Mouse (Mus musculus): ENCODE results near the gene Gm4559. TPM values are rescaled to one million over a fixed set of nuclear protein-coding genes. Genes with fewer than 3 reads are reported as not detected.
"Not testable (repeated sequence)": the region's sequence is repeated elsewhere in the genome, so short reads cannot be mapped to it uniquely, and the experiment has no call there.

Gm4559 gene
- total RNA-seq, 1 experiment from 2014 or later: not detected

DNA sequence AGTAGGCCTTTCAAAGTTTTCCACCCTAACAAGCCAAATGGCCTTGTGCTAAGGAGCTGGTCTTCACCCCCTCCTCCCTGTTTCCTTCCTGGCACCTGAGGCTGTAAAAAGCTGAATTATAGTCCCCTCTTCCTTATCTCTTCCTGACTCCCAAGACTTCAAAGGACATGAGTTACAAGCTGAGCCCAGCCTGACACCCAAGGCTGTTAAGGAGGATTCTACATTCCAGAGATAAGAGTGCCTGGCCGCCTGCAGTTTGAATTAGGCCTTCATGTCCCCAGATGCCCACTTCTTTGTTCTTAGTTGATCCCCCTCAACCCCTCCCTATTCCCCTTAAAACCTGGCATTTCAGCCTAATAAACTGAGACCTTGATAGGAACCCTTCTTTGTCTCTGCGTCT, 8.7 kb upstream of the Gm4559 start:
- not testable (repeated sequence) for ATAC-seq (replicated peaks; ENCODE audit: low read depth, poor library complexity, severe bottlenecking)

DNA sequence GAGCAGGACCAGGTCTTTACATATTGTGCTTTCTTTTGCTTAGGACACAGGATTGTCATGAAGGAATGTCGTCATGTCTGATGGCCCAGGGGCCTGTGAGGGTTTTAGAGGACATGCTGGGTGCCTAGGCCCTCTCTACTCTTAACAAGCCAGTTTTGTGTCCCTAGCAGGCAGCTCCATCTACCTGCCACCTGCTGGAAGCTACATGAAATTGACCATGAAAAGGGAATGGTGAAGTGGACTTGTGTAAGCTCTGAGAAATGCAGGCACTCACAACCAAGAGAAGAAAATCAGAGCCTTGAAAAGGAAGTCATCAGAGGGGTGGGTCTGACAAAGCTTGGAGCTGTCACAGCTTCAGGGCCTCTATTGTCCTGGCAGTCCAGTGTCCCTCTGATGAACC, 5.1 kb upstream of the Gm4559 start:
- ATAC-seq (replicated peaks; ENCODE audit: low read depth, poor library complexity, severe bottlenecking): not testable (repeated sequence)

DNA sequence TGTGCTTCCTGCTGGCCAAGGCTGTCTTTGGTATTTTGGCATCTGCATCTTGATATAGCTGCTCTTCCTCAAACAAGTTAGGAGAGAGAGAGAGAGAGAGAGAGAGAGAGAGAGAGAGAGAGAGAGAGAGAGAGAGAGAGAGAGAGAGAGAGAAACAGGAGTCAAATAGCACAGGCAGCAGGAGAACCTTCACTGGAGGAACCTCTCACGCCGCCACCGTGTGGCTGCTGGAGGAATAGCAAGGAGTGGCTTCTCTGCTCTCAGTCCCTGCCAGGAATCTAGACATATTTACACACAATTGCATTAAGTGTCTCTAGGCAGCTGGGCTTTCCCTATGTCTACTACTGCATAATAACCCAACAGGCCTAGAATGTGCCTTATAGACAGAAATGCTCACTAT, 4.0 kb upstream of the Gm4559 start:
- peak; percentile 90 for ATAC-seq (replicated peaks; ENCODE audit: low read depth, poor library complexity, severe bottlenecking)

DNA sequence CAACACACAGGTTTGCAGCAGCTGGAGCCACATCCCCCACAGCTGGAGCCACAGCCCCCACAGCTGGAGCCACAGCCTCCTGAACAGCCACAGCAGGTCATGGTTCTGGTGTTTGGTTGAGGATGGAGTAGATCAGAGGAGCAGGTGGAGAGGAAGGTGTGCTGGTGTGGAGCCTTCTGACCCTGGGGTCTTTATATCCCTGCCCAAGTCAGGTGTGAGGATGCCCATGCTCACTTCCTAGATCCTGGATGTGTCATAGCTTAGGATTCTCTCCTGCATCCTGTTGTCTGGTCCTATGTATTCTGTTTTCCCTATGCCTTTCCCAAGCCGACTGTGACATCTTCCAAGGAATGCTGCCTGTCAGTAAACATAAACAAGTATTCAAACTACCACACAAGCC, 15.9 kb downstream of the Gm4559 start, which contains the start of gene Gm2431:
Gm2431 (minus strand) TSS at position 101 of the 400 bp plus-strand sequence.
- ATAC-seq (replicated peaks; ENCODE audit: low read depth, poor library complexity, severe bottlenecking): not testable (repeated sequence)

DNA sequence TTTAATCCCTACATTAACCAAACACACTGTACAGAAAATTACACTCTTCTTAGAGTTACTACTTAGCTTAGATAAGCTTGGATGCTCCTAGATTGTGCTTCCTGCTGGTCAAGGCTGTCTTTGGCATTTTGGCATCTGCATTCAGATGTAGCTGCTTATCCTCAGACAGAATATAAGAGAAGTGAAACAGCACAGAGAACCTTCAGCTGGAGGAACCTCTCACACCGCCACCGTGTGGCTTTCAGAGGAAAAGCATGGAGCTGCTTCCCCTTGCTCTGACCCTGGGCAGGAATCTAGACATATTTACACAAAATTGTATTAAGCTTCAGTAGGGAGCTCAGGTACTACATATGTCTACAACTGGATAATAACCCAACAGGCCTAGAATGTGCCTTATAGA, 18.6 kb downstream of the Gm4559 start:
- peak; percentile 95 for ATAC-seq (replicated peaks; ENCODE audit: low read depth, poor library complexity, severe bottlenecking)

DNA sequence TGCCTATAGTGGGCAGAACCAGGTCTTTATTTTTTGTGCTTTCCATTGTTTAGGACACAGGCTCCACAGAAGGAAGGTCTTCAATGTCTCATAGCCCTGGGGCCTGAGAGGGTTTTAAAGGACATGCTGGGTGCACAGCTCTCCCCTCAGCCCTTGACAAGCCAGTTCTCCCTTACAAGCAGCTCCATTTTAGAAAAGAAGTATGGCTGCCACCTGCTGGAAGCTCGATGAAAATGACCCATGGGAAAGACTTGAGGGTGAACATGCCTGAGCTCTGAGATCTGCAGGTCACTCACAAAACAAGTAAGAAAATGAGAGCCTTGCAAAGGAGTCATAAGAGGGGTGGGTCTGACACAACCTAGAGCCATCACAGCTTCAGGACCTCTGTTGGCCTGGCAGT, 24.3 kb downstream of the Gm4559 start:
- peak; percentile 64 for ATAC-seq (replicated peaks; ENCODE audit: low read depth, poor library complexity, severe bottlenecking)

DNA sequence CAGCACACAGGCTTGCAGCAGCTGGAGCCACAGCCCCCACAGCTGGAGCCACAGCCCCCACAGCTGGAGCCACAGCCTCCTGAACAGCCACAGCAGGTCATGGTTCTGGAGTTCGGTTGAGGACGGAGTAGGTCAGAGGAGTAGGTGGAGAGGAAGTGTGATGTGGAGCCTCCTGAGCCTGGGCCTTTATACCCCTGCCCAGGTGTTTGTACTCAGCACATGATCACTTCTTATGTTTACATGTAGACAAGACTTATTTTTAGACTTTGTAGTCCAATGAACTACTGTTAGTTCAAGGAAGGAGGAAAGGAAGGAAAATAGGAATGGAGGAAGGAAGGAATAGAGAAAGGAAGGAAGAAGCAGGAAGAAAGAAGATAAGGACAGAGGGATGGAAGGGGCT, 33.2 kb downstream of the Gm4559 start, which contains the start of gene Gm40460:
Gm40460 (minus strand) TSS at position 101 of the 400 bp plus-strand sequence.
- no peak for ATAC-seq (replicated peaks; ENCODE audit: low read depth, poor library complexity, severe bottlenecking)

DNA sequence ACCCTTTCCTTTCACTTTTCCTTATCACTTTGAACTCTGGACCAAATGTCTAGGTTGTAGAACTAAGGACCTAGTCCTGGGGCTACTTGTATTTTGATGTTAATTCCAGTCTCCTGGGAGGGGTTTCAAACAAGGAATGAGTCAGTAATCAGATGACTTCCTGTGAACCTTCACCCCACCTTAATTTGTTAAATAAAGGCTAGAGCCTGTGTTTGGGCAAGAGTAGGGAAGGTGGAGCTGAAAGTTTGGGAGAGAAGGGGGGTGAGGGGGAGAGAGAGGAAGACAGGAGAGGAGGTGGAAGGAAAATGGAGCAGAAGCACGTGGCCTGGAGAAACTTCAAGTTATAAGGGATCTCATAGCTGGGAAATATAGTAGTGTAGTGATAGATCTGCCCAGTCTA, 42.6 kb downstream of the Gm4559 start:
- no peak for ATAC-seq (replicated peaks; ENCODE audit: low read depth, poor library complexity, severe bottlenecking)

DNA sequence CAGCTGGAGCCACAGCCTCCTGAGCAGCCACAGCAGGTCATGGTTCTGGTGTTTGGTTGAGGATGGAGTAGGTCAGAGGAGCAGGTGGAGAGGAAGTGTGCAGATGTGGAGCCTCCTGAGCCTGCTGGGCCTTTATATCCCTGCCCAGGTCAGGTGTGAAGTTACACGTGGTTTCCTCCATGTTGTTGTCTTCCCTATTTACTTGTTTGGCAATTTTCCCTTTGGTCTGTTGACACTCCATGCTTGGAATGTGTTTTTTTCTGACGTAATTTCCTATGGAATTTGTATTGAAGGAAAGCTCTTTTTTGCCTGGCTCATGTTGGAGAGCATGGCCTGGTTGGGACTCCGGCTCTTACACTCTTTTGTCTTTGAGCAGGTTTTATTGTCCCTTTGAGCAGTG, 44.3 kb downstream of the Gm4559 start, which contains the start of gene Krtap5-5:
Krtap5-5 (minus strand) TSS at position 101 of the 400 bp plus-strand sequence.
- ATAC-seq (replicated peaks; ENCODE audit: low read depth, poor library complexity, severe bottlenecking): not testable (repeated sequence)

DNA sequence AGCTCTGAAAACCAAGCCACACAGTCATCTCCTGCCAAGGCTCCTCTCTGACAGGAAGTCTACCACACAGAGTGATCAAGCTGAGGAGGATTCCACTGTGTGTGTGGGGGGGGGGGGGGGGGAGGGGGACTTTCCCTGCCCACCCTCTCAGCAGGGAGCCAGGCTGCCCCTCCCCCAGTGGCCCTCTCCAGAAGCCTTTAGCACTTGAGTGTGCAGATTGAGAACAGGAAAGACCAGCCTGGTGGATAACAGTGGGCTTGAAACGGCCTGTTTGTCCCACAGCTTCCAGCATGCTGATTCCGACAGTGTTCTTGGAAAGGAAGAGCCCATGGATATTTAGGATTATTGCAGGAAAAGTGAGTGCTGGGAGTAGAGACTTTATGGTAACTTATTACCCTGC, 49.6 kb downstream of the Gm4559 start:
- no peak for ATAC-seq (replicated peaks; ENCODE audit: low read depth, poor library complexity, severe bottlenecking)

Other genes with a start within 250 kb of the Gm4559 start
- 41.2 and 45.7 TPM in 2 replicates for gene Mob2, start 213.3 kb downstream of the Gm4559 start, total RNA-seq (2017)
- gene Dusp8, start 178.5 kb downstream of the Gm4559 start, total RNA-seq (2017): under 0.01 TPM in 1 of 2 replicates, not detected in the other
- gene Gm45618, start 153.6 kb downstream of the Gm4559 start, total RNA-seq (2017): not detected in 2 replicates
- gene Gm39115, start 138.3 kb downstream of the Gm4559 start, total RNA-seq (2017): not detected in 2 replicates
- gene Gm45337, start 129.8 kb downstream of the Gm4559 start, total RNA-seq (2017): not detected in 2 replicates
- gene Gm29735, start 117.2 kb downstream of the Gm4559 start, total RNA-seq (2017): not detected in 2 replicates
- not detected in 2 replicates for gene Gm4553, start 108.6 kb downstream of the Gm4559 start, total RNA-seq (2017)
- gene Krtap5-2, start 98.4 kb downstream of the Gm4559 start, total RNA-seq (2017): not detected in 2 replicates
- gene Gm10153, start 84.0 kb downstream of the Gm4559 start, total RNA-seq (2017): not detected in 2 replicates
- not detected in 2 replicates for gene Krtap5-3, start 73.0 kb downstream of the Gm4559 start, total RNA-seq (2017)
- not detected in 2 replicates for gene Gm7579, start 62.5 kb downstream of the Gm4559 start, total RNA-seq (2017)
- gene Krtap5-5, start 44.4 kb downstream of the Gm4559 start, total RNA-seq (2017): not detected in 2 replicates
- not detected in 2 replicates for gene Gm40460, start 33.3 kb downstream of the Gm4559 start, total RNA-seq (2017)
- not detected in 2 replicates for gene Gm2431, start 16.0 kb downstream of the Gm4559 start, total RNA-seq (2017)
- not detected in 2 replicates for gene Krtap5-1, start 22.8 kb upstream of the Gm4559 start, total RNA-seq (2017)
- not detected in 2 replicates for gene Krtap5-4, start 29.2 kb upstream of the Gm4559 start, total RNA-seq (2017)
- gene Ifitm10, start 99.4 kb upstream of the Gm4559 start, total RNA-seq (2017): not detected in 2 replicates
- 12.4 and 58.4 TPM in 2 replicates for gene Gm49369, start 108.3 kb upstream of the Gm4559 start, total RNA-seq (2017)
- 114 and 134 TPM in 2 replicates for gene Ctsd, start 113.7 kb upstream of the Gm4559 start, total RNA-seq (2017)
- gene Syt8, start 160.5 kb upstream of the Gm4559 start, total RNA-seq (2017): not detected in 2 replicates
- 1.8 and 3.7 TPM in 2 replicates for gene Tnni2, start 167.4 kb upstream of the Gm4559 start, total RNA-seq (2017)
- 96.5 and 108 TPM in 2 replicates for gene Lsp1, start 186.4 kb upstream of the Gm4559 start, total RNA-seq (2017)
- gene Tnnt3, start 224.5 kb upstream of the Gm4559 start, total RNA-seq (2017): 1.2 TPM in 1 of 2 replicates, not detected in the other